Mouse (Mus musculus): ENCODE data around the gene Ptprn. TPM values are rescaled to one million over a fixed set of nuclear protein-coding genes. Genes with fewer than 3 reads are reported as not detected.
"Not testable (repeated sequence)": the region's sequence is repeated elsewhere in the genome, so short reads cannot be mapped to it uniquely, and the experiment has no call there.

Gene Ptprn
- total RNA-seq, 4 experiments from 2014 or later, result 59.0 to 80.7 (median 66.5) TPM

DNA sequence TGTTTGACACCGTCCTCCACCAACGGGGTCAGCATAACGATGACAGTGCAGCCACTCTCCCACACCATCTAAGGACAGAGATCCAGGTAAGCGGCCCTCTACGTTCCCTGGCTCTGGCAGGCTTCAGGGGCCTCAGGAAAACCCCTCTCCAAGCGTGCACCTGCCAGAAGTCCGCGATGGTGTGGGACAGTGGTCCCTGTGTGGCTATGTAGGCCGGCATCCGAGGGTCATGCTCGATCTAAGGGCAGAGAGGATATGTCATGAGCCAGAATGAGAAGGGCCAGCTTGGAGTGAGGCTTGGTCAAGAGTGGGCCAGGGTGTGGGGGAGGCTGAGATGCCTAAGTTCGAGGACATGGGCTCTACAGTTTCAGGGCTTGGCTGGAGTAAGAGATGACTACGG, 12.0 kb downstream of the Ptprn start:
- DNase-seq, result no peak

DNA sequence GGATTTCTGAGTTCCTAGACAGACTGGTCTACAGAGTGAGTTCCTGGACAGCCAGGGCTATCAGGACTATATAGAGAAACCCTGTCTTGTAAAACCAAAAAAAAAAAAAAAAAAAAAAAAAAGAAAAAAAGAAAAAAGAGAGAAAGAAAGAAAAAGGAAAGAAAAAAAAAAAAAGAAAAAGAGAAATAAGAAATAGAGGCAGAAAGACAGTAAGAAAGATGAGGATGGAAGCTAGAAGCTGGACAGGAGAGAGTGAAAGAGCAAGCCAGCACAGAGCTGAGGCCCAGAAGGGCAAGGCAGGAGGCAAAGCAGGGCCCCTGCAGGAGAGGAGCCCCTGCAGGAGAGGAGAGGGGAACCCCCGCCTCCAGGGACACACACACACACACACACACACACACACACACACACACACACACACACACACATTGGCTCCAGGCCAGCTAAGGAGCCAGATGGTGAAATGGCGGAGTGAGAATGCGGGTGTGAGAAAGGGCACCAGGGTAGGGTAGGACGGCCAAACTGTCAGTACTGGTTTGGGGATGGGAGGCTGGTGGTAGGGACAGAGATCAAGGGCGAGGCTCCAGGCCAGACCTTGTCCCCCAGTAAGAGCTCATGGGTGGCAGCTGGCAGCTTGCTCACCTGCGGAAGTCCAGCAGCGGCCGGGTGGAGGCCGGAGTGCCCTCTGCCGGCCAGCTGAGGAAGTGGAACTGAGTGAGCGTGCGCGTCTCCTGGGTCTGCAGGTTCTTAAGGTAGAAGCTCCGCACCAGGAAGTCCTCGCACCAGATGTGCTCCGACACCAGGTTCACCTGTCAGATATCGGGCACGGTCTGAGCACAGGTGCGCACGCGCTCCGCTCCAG, 13.0 kb downstream of the Ptprn start:
- DNase-seq, result peak; percentile 65

GRCm38 (mm10) chr1:75250498-75250897, 13.8 kb downstream of the Ptprn start:
- DNase-seq, result no peak

- DNase-seq, result peak; percentile 86
Observed at GRCm38 (mm10) chr1:75248041-75248772, 16.1 kb downstream of the Ptprn start.

- DNase-seq, result no peak
Observed at GRCm38 (mm10) chr1:75247071-75247930, 17.0 kb downstream of the Ptprn start.

GRCm38 (mm10) chr1:75244836-75245235, 19.5 kb downstream of the Ptprn start:
- DNase-seq, result no peak

DNA sequence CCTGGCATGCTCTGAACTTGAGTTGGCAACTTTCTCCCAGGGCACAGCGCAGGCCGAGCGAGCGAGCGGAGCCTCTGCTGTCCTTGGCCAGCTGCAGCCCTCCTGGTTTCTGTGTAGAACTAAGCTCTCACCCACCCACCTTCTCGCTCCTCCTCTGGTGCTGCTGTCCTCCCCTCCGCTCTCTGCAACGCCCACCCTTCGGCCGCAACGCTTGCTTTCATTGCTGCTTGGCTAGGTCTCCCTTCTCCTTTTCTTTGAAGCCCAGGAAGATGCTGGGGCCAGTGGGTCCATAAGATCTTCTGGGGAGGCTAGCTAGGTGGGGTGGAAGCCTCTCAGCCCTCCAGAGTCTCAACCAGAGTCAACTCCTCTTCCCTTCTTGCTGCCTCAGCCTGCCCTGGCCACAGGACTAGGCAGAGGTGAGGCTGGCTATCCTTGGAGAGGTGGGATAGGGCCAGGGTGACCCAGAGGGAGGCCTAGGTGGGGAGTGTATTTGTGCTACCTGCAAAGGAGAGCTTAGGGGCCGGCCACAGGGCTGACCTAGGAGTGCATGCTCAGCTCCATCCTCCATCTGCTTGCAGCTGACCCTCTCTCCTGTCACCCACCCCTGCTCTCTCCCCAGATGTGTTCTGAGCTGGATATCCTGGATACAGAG, 20.0 kb downstream of the Ptprn start:
- DNase-seq, result no peak

DNA sequence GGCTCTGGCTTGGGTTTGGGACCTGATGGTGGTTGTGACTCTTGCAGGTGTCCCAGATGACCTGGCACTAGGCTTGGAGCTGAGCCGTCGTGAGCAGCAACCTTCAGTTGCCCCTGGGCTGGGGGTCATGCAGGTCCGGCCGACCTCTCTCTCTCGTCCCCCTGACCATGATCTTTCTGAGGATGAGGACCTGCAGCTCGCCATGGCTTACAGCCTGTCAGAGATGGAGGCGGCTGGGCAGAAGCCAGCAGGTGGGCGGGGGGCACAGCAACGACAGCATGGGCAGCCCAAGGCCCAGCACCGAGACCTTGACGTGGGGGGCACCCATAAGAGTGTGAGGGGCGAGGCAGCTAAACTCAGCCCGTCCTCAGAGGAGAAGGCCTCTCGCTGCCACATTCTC, 20.9 kb downstream of the Ptprn start:
- DNase-seq, result no peak

DNA sequence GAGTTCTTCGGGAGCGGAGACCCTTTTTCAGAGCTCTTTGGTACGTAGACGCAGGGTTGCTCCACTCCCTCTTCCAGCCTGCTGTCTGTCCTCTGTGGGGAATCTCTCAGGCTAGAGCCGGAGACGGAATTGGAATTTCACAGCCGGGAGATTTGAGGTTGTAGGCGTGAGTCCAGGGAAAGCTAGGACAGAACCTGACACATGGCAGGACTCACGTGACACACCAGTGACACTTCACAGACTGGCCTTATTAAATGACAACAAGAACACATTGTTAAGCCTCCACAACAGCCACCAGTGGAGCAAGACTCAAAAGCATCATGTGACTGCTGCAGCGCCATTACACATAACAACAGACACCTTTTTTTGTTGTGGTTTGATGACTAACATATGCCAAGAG, 24.7 kb downstream of the Ptprn start:
- no peak for DNase-seq

DNA sequence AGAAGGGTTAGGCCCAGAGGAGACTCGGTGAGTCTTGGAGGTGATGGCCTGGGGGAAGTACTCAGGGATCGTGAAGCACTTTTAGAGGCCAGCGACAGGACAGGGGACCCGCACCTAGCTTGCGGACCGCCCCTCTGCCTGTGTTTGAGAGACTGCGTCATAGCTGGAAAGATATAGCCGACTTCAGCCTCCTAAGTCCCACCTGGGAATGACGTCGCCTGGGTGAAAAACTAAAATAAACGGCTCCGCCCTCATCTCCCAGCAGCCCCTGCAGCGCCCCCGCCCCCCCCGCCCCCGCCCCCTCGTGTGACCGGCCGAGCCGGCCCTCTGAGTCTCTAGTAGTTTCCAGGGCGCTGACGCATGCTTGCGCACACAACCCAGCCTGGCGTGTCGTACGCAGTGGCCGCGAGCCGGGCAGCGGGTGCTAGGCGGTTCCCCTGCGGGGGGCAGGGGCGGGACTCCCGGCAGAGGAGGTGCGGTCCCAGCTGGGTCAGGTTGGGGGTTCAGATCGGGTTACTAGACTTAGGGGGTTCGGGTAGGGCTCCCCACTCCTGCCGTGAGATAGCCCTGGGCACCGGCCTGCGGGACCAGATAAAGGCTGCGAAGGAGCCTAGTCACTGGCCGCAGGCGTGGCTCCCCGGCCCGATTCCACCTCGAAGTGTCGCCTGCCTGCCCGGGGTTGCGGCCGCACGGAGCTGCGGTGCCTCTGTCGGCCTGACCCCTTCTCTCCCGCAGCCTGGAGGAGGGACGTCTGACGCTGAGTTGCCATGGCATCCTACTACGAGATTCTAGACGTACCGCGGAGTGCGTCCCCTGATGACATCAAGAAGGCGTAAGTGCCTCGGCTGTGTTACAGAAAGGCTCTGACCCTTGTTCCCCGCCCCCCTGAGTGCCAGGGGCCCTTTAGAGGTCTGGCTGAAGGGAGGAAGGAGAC, 27.9 kb downstream of the Ptprn start, which contains the start of gene Dnajb2:
Dnajb2 (plus strand) TSS at position 290 of the 934 bp plus-strand sequence.
- DNase-seq, result peak; percentile 90

DNA sequence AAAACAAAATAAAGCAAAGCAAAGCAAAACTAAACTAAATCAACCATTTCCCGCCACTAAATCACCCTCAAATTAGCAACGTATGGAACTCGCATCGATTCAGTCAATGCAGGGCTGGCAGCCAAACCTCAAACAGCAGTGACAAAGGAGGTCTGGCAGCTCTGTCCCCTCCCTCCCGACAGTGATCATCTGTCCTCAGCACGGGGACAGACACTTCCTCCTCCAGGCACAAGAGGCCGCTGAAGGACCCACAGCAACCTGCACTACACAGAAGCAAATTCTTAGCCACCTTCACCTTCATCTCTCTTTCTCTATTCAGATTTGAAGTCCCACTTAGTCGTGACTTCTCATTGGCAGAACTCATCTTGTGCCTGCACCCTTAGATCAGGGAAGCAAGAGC, 29.7 kb downstream of the Ptprn start:
- no peak for DNase-seq

DNA sequence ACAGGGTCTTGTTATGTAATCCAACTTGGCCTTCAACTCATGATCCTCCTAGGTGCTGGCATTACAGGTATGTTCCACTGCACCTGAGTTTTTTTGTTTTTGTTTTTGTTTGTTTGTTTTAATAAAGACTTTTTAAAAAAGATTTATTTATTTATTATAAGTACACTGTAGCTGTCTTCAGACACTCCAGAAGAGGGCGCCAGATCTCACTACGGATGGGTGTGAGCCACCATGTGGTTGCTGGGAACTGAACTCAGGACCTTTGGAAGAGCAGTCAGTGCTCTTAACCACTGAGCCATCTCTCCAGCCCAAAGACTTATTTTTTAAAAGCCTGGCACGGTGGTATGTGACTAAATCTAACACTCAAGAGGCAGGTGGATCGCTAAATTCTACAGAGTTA, 31.8 kb downstream of the Ptprn start:
- DNase-seq, result not testable (repeated sequence)

- DNase-seq, result no peak
Observed at GRCm38 (mm10) chr1:75231664-75232152, 32.6 kb downstream of the Ptprn start, which contains the start of gene A630095N17Rik. A630095N17Rik (minus strand) TSS chr1:75232102.

DNA sequence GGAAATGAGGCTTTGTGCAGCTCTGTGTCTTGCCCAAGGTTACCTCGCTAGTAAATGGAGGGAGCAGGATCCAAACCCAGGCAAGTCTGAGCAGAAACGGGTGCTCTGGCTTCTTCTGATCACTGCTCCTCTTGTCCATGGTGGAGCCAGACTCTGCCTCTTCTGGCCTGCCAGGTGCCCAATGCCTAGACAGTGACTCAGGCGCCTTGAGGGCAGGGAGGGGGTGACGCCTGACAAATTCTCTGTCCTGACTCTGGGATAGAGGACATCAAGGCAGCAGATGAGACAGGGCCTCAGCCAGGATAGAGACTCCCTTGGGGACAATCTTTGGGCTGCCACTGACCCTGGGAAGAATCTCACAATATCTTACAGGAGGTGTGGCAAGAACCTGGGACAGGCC, 33.1 kb downstream of the Ptprn start:
- no peak for DNase-seq

GRCm38 (mm10) chr1:75230335-75230994, 33.8 kb downstream of the Ptprn start:
- no peak for DNase-seq

GRCm38 (mm10) chr1:75229158-75229557, 35.1 kb downstream of the Ptprn start:
- no peak for DNase-seq

- no peak for DNase-seq
Observed at GRCm38 (mm10) chr1:75227653-75228052, 36.6 kb downstream of the Ptprn start.

DNA sequence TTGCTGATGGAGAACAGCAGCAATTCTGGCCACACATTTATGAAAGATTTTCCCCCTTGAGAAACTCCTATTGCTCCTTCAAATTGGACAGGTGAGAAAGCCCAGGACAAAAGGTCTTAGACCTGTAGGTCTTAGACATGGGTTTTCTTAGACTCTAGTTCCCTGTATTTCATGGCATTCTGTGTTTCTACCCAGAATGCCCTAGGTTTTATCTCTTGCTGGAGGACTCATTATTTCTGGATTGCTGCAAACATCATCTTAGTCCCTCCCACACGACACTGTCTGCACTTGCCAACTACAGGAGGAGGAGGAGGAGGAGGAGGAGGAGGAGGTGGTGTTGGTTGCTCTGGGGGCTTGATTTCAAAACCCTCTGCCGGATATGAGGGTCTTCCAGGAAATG, 38.2 kb downstream of the Ptprn start:
- no peak for DNase-seq

- no peak for DNase-seq
Observed at GRCm38 (mm10) chr1:75225473-75225872, 38.8 kb downstream of the Ptprn start.

DNA sequence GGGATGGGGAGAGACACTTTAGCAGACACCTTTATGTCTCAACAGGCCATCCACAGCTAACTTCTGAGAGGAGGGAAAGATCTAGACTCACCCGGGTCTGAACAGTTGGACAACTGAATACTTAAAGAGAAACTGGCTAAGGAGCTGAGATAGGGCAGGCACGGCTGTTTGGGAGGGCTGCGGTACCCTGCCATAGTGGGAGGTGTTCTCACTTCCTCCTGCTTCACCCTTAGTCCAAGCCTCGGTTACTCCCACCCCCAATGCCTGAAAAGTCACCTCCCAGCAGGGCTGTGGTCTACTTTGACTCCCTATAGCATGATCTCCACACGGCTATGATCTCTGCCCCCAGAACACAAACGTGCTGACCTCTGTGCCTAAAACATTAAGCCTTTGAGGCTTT, 40.8 kb downstream of the Ptprn start:
- DNase-seq, result no peak
